Mouse (Mus musculus) embryonic facial prominence, embryonic 11.5 days (tissue): ENCODE data around the gene Ppp2r5e. TPM values are rescaled to one million over a fixed set of nuclear protein-coding genes. Genes with fewer than 3 reads are reported as not detected.
"Not testable (repeated sequence)": the region's sequence is repeated elsewhere in the genome, so short reads cannot be mapped to it uniquely, and the experiment has no call there.

ENCODE experiments used
- ATAC-seq: fragments of 200-750 bp; cut with Nextera tagmentation; replicated peaks from 2 replicates; pipeline ENCODE4 v1.8.0; 2017; ENCODE audit warnings: low read depth; ENCODE audit not compliant: insufficient number of reproducible peaks, low FRiP score, low TSS enrichment
- DNase-seq: peaks from one replicate; pipeline ENCODE4 v3.0.0-alpha.2; 2015; ENCODE audit warnings: low spot score
- H3K27ac ChIP-seq: fragments of 300-500 bp; sonication (generic); replicated peaks from 2 replicates; pipeline ENCODE4 v1.5.1; 2014; ENCODE audit warnings: mild to moderate bottlenecking, low read depth, low read length, control low read depth
- H3K27me3 ChIP-seq: fragments of 300-500 bp; sonication (generic); 2 replicates; pipeline ENCODE4 v1.6.1; 2014; ENCODE audit warnings: mild to moderate bottlenecking, low read length, moderate library complexity, mixed read lengths; ENCODE audit not compliant: control insufficient read depth, insufficient read depth
- H3K36me3 ChIP-seq: fragments of 300-500 bp; sonication (generic); replicated peaks from 2 replicates; pipeline ENCODE4 v1.6.1; 2014; ENCODE audit warnings: low read depth, mild to moderate bottlenecking, low read length, moderate library complexity, mixed read lengths; ENCODE audit not compliant: control insufficient read depth, insufficient read depth
- H3K4me1 ChIP-seq: fragments of 300-500 bp; sonication (generic); 2 replicates; pipeline ENCODE4 v1.6.1; 2014; ENCODE audit warnings: low read length, mixed read lengths; ENCODE audit not compliant: control insufficient read depth, insufficient read depth
- H3K4me2 ChIP-seq: fragments of 300-500 bp; sonication (generic); 2 replicates; pipeline ENCODE4 v1.6.1; 2014; ENCODE audit warnings: low read depth, mild to moderate bottlenecking, control low read depth, low read length, moderate library complexity
- H3K4me3 ChIP-seq: fragments of 300-500 bp; sonication (generic); 2 replicates; pipeline ENCODE4 v1.5.1; 2014; ENCODE audit warnings: low read depth, low read length, control low read depth
- H3K9ac ChIP-seq: fragments of 300-500 bp; sonication (generic); replicated peaks from 2 replicates; pipeline ENCODE4 v1.6.1; 2014; ENCODE audit warnings: mild to moderate bottlenecking, control low read depth, low read length
- H3K9me3 ChIP-seq: fragments of 300-500 bp; sonication (generic); replicated peaks from 2 replicates; pipeline ENCODE4 v1.6.1; 2016; ENCODE audit warnings: mild to moderate bottlenecking, low read length, inconsistent platforms, mixed read lengths; ENCODE audit not compliant: control insufficient read depth
- WGBS: fragments of 180-500 bp; shearing (Covaris S2); extraction: QIAGEN DNeasy Blood & Tissue Kit; methylation state at CpG from one replicate; pipeline ENCODE4 v1.1.7; 2014; 5-methylcytosine and 5-hydroxymethylcytosine counted together
- polyA plus RNA-seq: library from polyadenylated mRNA; unstranded; fragments of >200 nt; fragmentation: Nextera tagmentation; extraction: Ambion mirVana; gene quantifications from 2 replicates; pipeline ENCODE4 v1.2.1, GENCODE M21; 2014

Ppp2r5e gene
- polyA plus RNA-seq, 1 experiment from 2014 or later: 18.7 TPM

- not testable (repeated sequence) for H3K4me1 ChIP-seq, H3K9ac ChIP-seq, ATAC-seq, H3K4me3 ChIP-seq, H3K9me3 ChIP-seq, H3K4me2 ChIP-seq, H3K36me3 ChIP-seq, H3K27ac ChIP-seq, DNase-seq, H3K27me3 ChIP-seq
- WGBS: 91% methylated on average over 3 of the region's 3 CpGs
These were observed 103.9 kb downstream of the Ppp2r5e start for GRCm38 (mm10) chr12:75492148-75492547.

GRCm38 (mm10) chr12:75487500-75487899 lies 108.5 kb downstream of the Ppp2r5e start:
- no peaks in the 10 kb centered on the region for H3K9me3 ChIP-seq
- no peak overlapping the region for H3K27ac ChIP-seq
- no peaks in the 10 kb centered on the region for H3K4me1 ChIP-seq
- H3K4me3 ChIP-seq: no peak overlapping the region
- WGBS: 90% methylated on average over 2 of the region's 2 CpGs
- DNase-seq (no peak), ATAC-seq (no peak)
- no peak overlapping the region for H3K4me2 ChIP-seq
- no peaks in the 10 kb centered on the region for H3K36me3 ChIP-seq
- H3K9ac ChIP-seq: no peak overlapping the region
- no peaks in the 10 kb centered on the region for H3K27me3 ChIP-seq

- H3K9ac ChIP-seq: no peak overlapping the region
- 86% methylated on average over 3 of the region's 3 CpGs for WGBS
- no peaks in the 10 kb centered on the region for H3K4me1 ChIP-seq
- DNase-seq: no peak
- no peak for ATAC-seq
- H3K36me3 ChIP-seq: no peaks in the 10 kb centered on the region
- H3K9me3 ChIP-seq: no peaks in the 10 kb centered on the region
- no peak overlapping the region for H3K27ac ChIP-seq
- no peaks in the 10 kb centered on the region for H3K27me3 ChIP-seq
- H3K4me2 ChIP-seq: no peak overlapping the region
- no peak overlapping the region for H3K4me3 ChIP-seq
These were observed 109.3 kb downstream of the Ppp2r5e start for GRCm38 (mm10) chr12:75486568-75487286.

- Histone ChIP-seq H3K4me1 (no peaks in the 10 kb centered on the region), H3K4me2 (no peak overlapping the region), H3K36me3 (no peaks in the 10 kb centered on the region), H3K9me3 (no peaks in the 10 kb centered on the region), H3K9ac (no peak overlapping the region), H3K27me3 (no peaks in the 10 kb centered on the region), H3K27ac (no peak overlapping the region), H3K4me3 (no peak overlapping the region)
- DNase-seq (no peak), ATAC-seq (no peak)
- WGBS: 79% methylated on average over 3 of the region's 3 CpGs
These were observed 113.3 kb downstream of the Ppp2r5e start for GRCm38 (mm10) chr12:75482781-75483180.

GRCm38 (mm10) chr12:75482015-75482414 lies 114.0 kb downstream of the Ppp2r5e start:
- H3K4me3 ChIP-seq: no peak overlapping the region
- no peaks in the 10 kb centered on the region for H3K4me1 ChIP-seq
- no peak overlapping the region for H3K9ac ChIP-seq
- H3K36me3 ChIP-seq: no peaks in the 10 kb centered on the region
- no peaks in the 10 kb centered on the region for H3K27me3 ChIP-seq
- no peak overlapping the region for H3K4me2 ChIP-seq
- no peaks in the 10 kb centered on the region for H3K9me3 ChIP-seq
- no peak for ATAC-seq
- WGBS: 93% methylated on average over 4 of the region's 4 CpGs
- DNase-seq: no peak
- no peak overlapping the region for H3K27ac ChIP-seq

GRCm38 (mm10) chr12:75480031-75480430 lies 116.0 kb downstream of the Ppp2r5e start:
- Histone ChIP-seq H3K27ac (no peak overlapping the region), H3K9me3 (no peaks in the 10 kb centered on the region), H3K4me3 (no peak overlapping the region), H3K4me2 (no peak overlapping the region), H3K36me3 (no peaks in the 10 kb centered on the region), H3K4me1 (no peaks in the 10 kb centered on the region), H3K9ac (no peak overlapping the region), H3K27me3 (no peaks in the 10 kb centered on the region)
- no peak for DNase-seq
- ATAC-seq: no peak
- 96% methylated on average over 8 of the region's 8 CpGs for WGBS

GRCm38 (mm10) chr12:75479375-75479898 lies 116.6 kb downstream of the Ppp2r5e start:
- H3K9ac ChIP-seq: no peak overlapping the region
- WGBS: 82% methylated on average over 8 of the region's 8 CpGs
- H3K4me3 ChIP-seq: no peak overlapping the region
- no peak overlapping the region for H3K27ac ChIP-seq
- H3K4me1 ChIP-seq: no peaks in the 10 kb centered on the region
- H3K36me3 ChIP-seq: no peaks in the 10 kb centered on the region
- H3K9me3 ChIP-seq: no peaks in the 10 kb centered on the region
- no peaks in the 10 kb centered on the region for H3K27me3 ChIP-seq
- ATAC-seq: no peak
- H3K4me2 ChIP-seq: no peak overlapping the region
- no peak for DNase-seq

GRCm38 (mm10) chr12:75478596-75478995 lies 117.4 kb downstream of the Ppp2r5e start:
- Histone ChIP-seq H3K9me3 (no peaks in the 10 kb centered on the region), H3K4me1 (no peaks in the 10 kb centered on the region), H3K36me3 (no peaks in the 10 kb centered on the region), H3K4me2 (no peak overlapping the region), H3K27ac (no peak overlapping the region), H3K9ac (no peak overlapping the region), H3K27me3 (no peaks in the 10 kb centered on the region), H3K4me3 (no peak overlapping the region)
- WGBS: 89% methylated on average over 3 of the region's 3 CpGs
- DNase-seq (no peak), ATAC-seq (no peak)
